Mouse (Mus musculus): ENCODE results near the gene Plekha7.

Gene Plekha7

DNA sequence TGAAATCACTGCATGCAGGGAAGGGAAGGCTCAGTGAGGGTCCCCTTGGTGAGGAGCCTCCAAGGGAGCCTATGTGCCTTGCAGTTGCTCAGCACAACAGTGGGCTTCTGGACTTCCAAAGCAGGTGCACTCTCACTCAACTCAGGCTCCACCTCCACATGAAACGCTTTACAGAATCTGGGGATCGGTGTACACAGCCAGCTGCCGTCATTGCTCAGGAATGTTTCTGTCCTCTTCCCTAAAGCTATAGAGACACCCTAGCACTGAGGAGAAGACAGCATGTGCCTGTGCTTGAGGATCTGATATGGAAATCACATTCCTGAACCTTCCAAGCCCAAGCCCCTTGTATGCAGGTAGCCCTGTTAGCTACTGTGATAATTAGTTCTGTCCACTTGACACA lies 120.7 kb downstream of the Plekha7 start:
- DNase-seq (ENCODE audit: low spot score in 2 of 2): no peak

GRCm38 (mm10) chr7:116186847-116187246 lies 121.3 kb downstream of the Plekha7 start:
- peak in 1 of 2 experiments; percentile 50 for DNase-seq (ENCODE audit: low spot score in 2 of 2)

DNA sequence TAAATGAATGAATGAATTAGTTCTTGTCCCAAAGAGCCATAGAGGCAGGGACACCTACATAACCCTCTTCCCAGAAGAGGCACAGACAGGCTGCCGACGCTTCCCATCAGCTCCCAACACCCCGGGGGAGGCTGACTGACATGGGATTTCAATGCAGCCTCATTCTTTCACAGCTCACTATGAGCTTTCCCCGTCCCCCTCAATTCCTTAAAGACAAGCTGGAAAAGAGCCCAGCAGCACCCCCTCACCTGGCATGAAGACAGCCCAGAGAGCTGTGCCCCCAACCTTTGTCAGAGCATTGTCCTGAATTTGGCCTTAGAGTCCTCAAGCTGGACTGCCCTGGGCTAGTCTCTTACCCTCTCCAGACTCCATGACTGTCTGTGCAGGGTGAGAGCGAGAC lies 122.0 kb downstream of the Plekha7 start:
- DNase-seq (ENCODE audit: low spot score in 2 of 2): no peak

GRCm38 (mm10) chr7:116184358-116185057 lies 123.7 kb downstream of the Plekha7 start:
- no peak for DNase-seq (ENCODE audit: low spot score in 2 of 2)

DNA sequence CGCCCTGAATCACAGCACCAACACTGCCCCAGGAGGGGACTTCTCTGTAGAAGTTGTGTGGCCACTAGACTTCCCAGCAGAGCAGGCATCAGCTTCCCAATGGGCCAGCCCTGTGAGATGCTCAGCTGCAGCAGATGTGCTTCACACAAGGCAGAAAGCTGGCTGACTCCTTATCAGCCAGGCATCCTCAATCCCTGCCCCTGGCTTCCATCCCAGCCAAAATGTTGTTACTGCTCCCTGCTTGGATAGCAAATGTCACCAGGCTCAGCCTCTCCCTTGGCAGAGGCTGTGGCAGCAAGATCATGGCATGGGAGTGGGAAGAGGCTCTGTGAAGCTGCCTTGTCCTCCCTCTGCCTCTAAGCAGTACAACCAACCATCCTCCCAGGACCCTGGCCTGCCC lies 125.7 kb downstream of the Plekha7 start:
- no peak for DNase-seq (ENCODE audit: low spot score in 2 of 2)

DNA sequence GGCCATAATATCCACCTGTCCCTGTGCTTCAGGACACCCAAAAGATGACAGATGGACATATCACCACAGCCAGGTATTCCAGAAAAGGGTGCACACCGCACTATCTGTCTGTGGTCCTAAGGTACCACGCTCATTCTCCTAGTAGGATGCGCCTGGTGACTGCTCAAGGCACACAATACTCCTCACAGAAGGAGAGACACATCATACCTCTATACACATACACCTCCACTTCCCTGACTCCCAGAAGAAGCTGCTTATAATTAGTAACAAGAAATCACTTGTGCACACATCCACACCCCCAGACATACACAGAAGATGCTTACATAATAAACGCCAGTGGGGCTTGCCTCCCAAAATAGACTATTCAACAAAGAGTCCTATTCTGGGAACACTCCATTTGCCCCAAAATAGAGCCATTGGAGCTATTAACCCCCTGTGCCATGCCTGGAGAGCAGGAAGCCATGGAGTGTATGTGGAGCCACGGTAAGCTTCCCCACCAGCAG lies 126.7 kb downstream of the Plekha7 start:
- DNase-seq (ENCODE audit: low spot score in 2 of 2): no peak

- no peak for DNase-seq (ENCODE audit: low spot score in 2 of 2)
These were observed 129.3 kb downstream of the Plekha7 start for GRCm38 (mm10) chr7:116178916-116179315.

DNA sequence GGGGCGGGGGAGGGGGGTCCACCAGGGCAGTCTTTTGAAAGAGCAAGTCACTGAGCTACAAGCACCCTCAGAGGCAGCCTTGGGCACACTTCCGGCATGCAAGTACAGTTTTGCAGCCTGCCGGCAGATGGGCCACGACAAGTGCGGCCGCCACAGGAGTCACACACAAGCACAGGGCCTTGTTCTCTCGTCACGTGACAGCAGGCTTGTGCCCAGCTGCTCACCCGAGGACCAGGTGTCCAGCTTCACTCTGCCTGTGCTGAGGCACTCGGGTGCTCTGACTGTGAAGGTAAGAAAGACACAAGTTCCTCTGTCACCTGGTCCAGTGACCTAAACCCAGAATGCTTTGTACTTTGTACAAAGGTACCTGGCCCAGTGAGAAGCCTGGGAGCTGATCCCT lies 135.4 kb downstream of the Plekha7 start:
- no peak for DNase-seq (ENCODE audit: low spot score in 2 of 2)

DNA sequence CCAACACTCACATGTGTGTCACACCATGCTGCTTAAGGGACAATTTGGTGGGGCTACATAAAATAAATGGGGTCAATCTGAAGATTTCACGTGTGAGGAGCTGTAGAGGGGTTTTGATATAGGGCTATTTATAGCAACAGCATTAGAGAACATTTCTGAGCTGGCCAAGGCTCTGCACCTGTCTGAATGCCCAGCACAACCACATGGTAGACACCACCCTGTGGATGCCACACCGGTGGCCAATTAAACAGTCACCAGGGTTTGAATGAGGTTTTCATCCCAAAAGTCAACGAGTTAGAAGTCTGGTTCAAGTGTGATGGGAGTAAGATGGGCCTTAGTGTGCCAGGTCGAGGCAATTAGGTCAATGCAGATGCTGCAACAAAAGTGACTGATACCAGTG lies 138.8 kb downstream of the Plekha7 start:
- DNase-seq (ENCODE audit: low spot score in 2 of 2): no peak

DNA sequence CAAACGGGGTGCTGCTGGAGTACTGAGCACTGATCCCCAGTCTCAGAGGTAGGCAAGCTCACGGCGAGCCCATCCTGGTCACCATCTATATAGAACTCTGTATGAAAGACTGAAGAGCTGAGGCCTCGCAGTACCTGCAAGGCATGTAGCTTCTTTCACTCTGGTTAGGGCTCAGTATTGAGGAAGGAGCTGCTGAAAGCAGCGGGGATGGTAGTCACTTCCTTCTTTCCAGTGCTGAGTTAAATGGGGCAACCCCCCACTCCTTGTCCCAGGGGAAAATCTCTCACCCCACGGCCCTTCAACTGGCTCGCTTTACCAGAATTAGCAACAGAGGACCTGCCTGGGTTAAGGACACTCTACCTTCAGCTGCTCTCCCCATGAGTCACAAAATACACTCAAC lies 140.0 kb downstream of the Plekha7 start:
- DNase-seq (ENCODE audit: low spot score in 2 of 2): no peak

GRCm38 (mm10) chr7:116164232-116164631 lies 143.9 kb downstream of the Plekha7 start:
- no peak for DNase-seq (ENCODE audit: low spot score in 2 of 2)

- peak; percentile 53 to 63 for DNase-seq (ENCODE audit: low spot score in 2 of 2)
These were observed 146.6 kb downstream of the Plekha7 start for GRCm38 (mm10) chr7:116161544-116161943.

GRCm38 (mm10) chr7:116156894-116157143 lies 151.4 kb downstream of the Plekha7 start:
- no peak for DNase-seq (ENCODE audit: low spot score in 2 of 2)

DNA sequence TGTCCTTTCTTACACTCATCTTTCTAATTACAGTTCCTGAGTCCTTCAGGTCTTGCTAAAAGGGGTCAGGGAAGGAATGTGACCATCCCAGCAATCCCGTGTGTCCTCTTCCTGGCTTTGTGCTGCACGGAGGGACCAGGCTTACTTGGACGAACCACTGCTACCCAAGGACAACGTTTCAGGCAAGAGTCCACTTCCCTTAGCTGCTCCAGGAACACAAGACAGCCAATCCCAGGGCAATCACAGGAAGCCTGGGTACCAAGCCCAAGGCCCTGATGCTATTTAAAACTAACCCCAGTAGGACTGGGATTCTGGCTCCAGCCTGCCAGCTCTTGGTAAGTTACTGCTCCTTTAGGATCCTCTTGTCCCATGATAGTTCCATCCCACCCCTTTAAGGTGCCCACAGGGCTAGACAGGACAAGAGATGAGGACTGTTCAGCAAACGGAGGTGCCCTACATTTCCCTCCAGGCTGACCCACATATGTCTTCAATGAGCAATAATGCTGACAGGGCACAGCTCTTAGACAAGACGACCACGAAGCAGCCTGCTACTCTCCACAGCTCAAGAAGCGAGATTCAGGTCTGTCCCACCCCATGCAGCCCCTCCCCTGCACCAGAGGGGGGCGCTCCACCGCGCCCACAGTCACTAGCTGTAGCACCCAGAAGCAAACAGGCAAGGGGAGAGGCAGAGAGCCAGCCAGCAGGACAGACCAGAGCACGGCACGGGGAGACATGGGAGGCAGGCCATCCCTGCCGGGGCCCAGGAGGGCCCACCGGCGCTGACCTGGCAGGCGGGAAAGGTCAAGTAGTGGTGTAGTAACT lies 151.9 kb downstream of the Plekha7 start:
- DNase-seq (ENCODE audit: low spot score in 2 of 2): no peak

GRCm38 (mm10) chr7:116153781-116154368 lies 154.3 kb downstream of the Plekha7 start:
- no peak for DNase-seq (ENCODE audit: low spot score in 2 of 2)

GRCm38 (mm10) chr7:116149568-116149967 lies 158.6 kb downstream of the Plekha7 start:
- no peak for DNase-seq (ENCODE audit: low spot score in 2 of 2)

GRCm38 (mm10) chr7:116147114-116147513 lies 161.1 kb downstream of the Plekha7 start:
- DNase-seq (ENCODE audit: low spot score in 2 of 2): no peak

- no peak for DNase-seq (ENCODE audit: low spot score in 2 of 2)
These were observed 163.1 kb downstream of the Plekha7 start for GRCm38 (mm10) chr7:116145030-116145429.

GRCm38 (mm10) chr7:116137671-116138070 lies 170.5 kb downstream of the Plekha7 start:
- DNase-seq (ENCODE audit: low spot score in 2 of 2): peak in 1 of 2 experiments; percentile 41

- DNase-seq (ENCODE audit: low spot score in 2 of 2): no peak
These were observed 171.0 kb downstream of the Plekha7 start for GRCm38 (mm10) chr7:116137149-116137548.

- no peak for DNase-seq (ENCODE audit: low spot score in 2 of 2)
These were observed 173.5 kb downstream of the Plekha7 start for GRCm38 (mm10) chr7:116134413-116135292.

DNA sequence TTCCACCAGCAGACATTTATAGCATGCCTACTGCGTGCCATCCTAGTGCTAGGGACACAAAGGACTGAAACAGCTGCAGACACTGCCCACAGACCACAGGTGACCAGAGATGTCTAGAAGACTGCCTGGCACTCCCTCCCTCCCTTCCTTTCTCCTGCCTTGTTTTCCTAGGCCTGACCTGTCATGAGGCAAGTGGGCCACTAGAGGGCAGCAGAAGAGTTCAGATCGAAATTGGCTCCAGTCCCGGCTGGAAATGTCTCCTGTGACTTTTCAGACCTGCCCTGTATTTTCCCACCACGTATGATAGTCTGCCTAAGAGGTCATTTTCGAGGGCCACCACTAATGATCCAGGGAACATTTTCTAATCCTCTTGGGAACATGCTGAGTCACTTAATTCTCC lies 176.1 kb downstream of the Plekha7 start:
- peak; percentile 83 to 86 for DNase-seq (ENCODE audit: low spot score in 2 of 2)
